Mouse (Mus musculus): Measurements from ENCODE around the gene Cyp2ab1.

DNA sequence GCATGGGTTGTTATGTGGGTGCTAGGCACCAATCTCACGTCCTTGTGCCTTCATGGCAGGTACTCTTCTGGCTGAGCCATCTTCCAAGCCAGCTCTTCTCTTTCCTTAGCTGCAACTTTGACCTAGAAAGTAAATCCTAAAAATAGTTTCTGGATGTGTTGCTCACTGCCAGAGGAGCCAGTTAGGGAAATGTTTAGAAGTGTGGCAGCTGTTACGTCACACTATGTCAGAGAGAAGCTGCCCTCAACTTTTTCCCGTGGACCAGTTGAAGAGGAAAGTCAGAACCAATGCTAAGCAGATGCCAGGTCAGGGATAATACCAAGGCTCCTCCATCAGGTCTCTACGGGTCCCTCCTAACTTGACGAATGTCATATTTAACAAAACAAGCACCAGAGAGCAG, 45.8 kb downstream of the Cyp2ab1 start:
- no peak for TF ChIP-seq POLR2A (IDR thresholded peaks at IDR 0.05; ENCODE audit: insufficient read length, low read depth)
- TF ChIP-seq POLR2AphosphoS2 (IDR thresholded peaks at IDR 0.05; ENCODE audit: insufficient read length, low read depth): no peak
- no peak for TF ChIP-seq CEBPB (IDR thresholded peaks at IDR 0.05; ENCODE audit: insufficient read depth, poor library complexity, severe bottlenecking)
- no peak for TF ChIP-seq E2F4 (IDR thresholded peaks at IDR 0.05; ENCODE audit: insufficient read depth)
- no peak for TF ChIP-seq USF1 (IDR thresholded peaks at IDR 0.05; ENCODE audit: low read depth)
- TF ChIP-seq TCF12 (IDR thresholded peaks at IDR 0.05; ENCODE audit: insufficient read depth, poor library complexity, severe bottlenecking): no peak
- TF ChIP-seq TCF3 (IDR thresholded peaks at IDR 0.05; ENCODE audit: insufficient read length, low read depth): no peak
- no peak for TF ChIP-seq MAX (IDR thresholded peaks at IDR 0.05; ENCODE audit: low read depth)
- TF ChIP-seq REST (IDR thresholded peaks at IDR 0.05; ENCODE audit: insufficient read depth, insufficient read length): no peak

Data from myocyte (in vitro differentiated cells).